ENCODE assay signal across 18 mouse cellular contexts in genomic region chr9:30777816-30778215, GRCm38 (mm10).
"Had no signal": no experiment of that assay in that cellular context is flagged by ENCODE, and none has a peak within 500 bp of the region (broad histone marks: within the 10 kb centered on the region; RNA-seq: fewer than 3 reads in every experiment).

No protein-coding gene starts in this region.

- H3K27me3 ChIP-seq: midbrain, embryonic 13.5 days; midbrain, embryonic 15.5 days; neural tube, embryonic 13.5 days; neural tube, embryonic 15.5 days had no signal

- H3K4me1 ChIP-seq: midbrain, embryonic 10.5 days; midbrain, embryonic 13.5 days; midbrain, embryonic 15.5 days; neural tube, embryonic 13.5 days; neural tube, embryonic 15.5 days had no signal

- H3K9me3 ChIP-seq: midbrain, embryonic 13.5 days; midbrain, embryonic 15.5 days; neural tube, embryonic 15.5 days had no signal

- ATAC-seq: midbrain, embryonic 13.5 days; midbrain, embryonic 15.5 days had no signal

- H3K9ac ChIP-seq: lung, embryonic 14.5 days; midbrain, embryonic 13.5 days; midbrain, embryonic 15.5 days; neural tube, embryonic 13.5 days; neural tube, embryonic 15.5 days had no signal

- H3K27ac ChIP-seq: midbrain, embryonic 10.5 days; midbrain, embryonic 13.5 days; midbrain, embryonic 15.5 days; neural tube, embryonic 13.5 days; neural tube, embryonic 15.5 days had no signal

- DNase-seq: lung, adult 18-20 months; lung, embryonic 14.5 days; lung, postnatal 10 days; lung, postnatal 4 days; retina, postnatal 1 day; right cerebral cortex, adult 18-20 months; right cerebral cortex, postnatal 25 days; right cerebral cortex, postnatal 4 days; spleen, adult 18-20 months; thymus, adult 18-20 months; thymus, postnatal 14 days; thymus, postnatal 36 days had no signal

- H3K36me3 ChIP-seq: midbrain, embryonic 10.5 days; midbrain, embryonic 13.5 days; midbrain, embryonic 15.5 days; neural tube, embryonic 13.5 days; neural tube, embryonic 15.5 days had no signal

- H3K4me2 ChIP-seq: lung, embryonic 14.5 days; midbrain, embryonic 13.5 days; midbrain, embryonic 15.5 days; neural tube, embryonic 13.5 days; neural tube, embryonic 15.5 days had no signal

- H3K4me3 ChIP-seq: midbrain, embryonic 10.5 days; midbrain, embryonic 13.5 days; midbrain, embryonic 15.5 days; myocyte; neural tube, embryonic 13.5 days; neural tube, embryonic 15.5 days had no signal
